Mouse (Mus musculus): ENCODE data around the gene Olfr465-ps1. TPM values are rescaled to one million over a fixed set of nuclear protein-coding genes. Genes with fewer than 3 reads are reported as not detected.
A peak's percentile ranks its signal among the peaks of the same experiment; 100 is the strongest.

Olfr465-ps1 gene
- polyA plus RNA-seq, 1 experiment from 2014 or later = not detected

DNA sequence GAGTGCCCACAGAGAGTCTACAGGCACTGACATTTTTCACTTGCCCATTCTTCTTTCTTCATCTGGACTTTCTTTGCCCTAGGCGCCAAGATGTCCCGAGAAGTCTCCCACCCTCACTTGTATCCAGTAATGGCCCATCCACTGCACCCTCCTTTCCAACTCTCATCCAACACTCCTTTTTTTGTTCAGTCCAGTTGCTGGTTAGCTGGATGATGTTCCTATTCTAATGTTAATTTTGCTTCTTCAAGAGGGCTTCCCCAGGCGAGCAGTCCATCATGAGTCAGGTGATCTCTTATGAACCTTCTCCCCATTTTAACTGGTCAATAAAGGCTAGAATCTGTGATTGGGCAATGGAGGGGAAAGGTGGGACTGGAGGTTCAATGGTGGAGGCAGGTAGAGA is 36.2 kb downstream of the Olfr465-ps1 start:
- H3K4me2 ChIP-seq = no peak overlapping the region
- H3K9ac ChIP-seq = no peak overlapping the region
- no peak overlapping the region for H3K27ac ChIP-seq
- ATAC-seq (replicated peaks; ENCODE audit: low FRiP score) = no peak
- 93% methylated on average over 3 of the region's 3 CpGs for WGBS
- H3K9me3 ChIP-seq (replicated peaks) = no peaks in the 10 kb centered on the region
- peaks cover 5% of the 10 kb centered on the region; the same call in 1 of the 2 replicates for H3K4me1 ChIP-seq
- no peaks in the 10 kb centered on the region for H3K36me3 ChIP-seq
- H3K27me3 ChIP-seq = no peaks in the 10 kb centered on the region
- no peak overlapping the region for H3K4me3 ChIP-seq (replicated peaks)

GRCm38 (mm10) chr13:65175734-65176471 is 38.0 kb downstream of the Olfr465-ps1 start:
- H3K9ac ChIP-seq = no peak overlapping the region
- H3K27ac ChIP-seq = no peak overlapping the region
- no peaks in the 10 kb centered on the region for H3K27me3 ChIP-seq
- peak overlapping the region; percentile 65 for H3K4me2 ChIP-seq
- ATAC-seq (replicated peaks; ENCODE audit: low FRiP score) = peak; percentile 70
- 21% methylated on average over 46 of the region's 46 CpGs for WGBS
- peak overlapping the region; percentile 31 for H3K4me3 ChIP-seq (replicated peaks)
- peaks cover 5% of the 10 kb centered on the region; the same call in 1 of the 2 replicates for H3K4me1 ChIP-seq
- H3K9me3 ChIP-seq (replicated peaks) = no peaks in the 10 kb centered on the region
- H3K36me3 ChIP-seq = no peaks in the 10 kb centered on the region

GRCm38 (mm10) chr13:65176472-65177091 is 38.7 kb downstream of the Olfr465-ps1 start:
- peaks cover 5% of the 10 kb centered on the region; the same call in 1 of the 2 replicates for H3K4me1 ChIP-seq
- no peaks in the 10 kb centered on the region for H3K36me3 ChIP-seq
- H3K4me2 ChIP-seq = no peak overlapping the region
- ATAC-seq (replicated peaks; ENCODE audit: low FRiP score) = peak; percentile 43
- H3K4me3 ChIP-seq (replicated peaks) = no peak overlapping the region
- no peaks in the 10 kb centered on the region for H3K27me3 ChIP-seq
- no peak overlapping the region for H3K27ac ChIP-seq
- WGBS = 60% methylated on average over 15 of the region's 15 CpGs
- H3K9me3 ChIP-seq (replicated peaks) = no peaks in the 10 kb centered on the region
- no peak overlapping the region for H3K9ac ChIP-seq

Other genes starting within 250 kb of the Olfr465-ps1 start
- gene Cntnap3, start 234.1 kb upstream of the Olfr465-ps1 start, polyA plus RNA-seq (2015; fragmentation: Nextera tagmentation; extraction: Ambion mirVana) = 0.15 and 0.21 TPM in 2 replicates
- gene Spata31, start 220.7 kb upstream of the Olfr465-ps1 start, polyA plus RNA-seq (2015; fragmentation: Nextera tagmentation; extraction: Ambion mirVana) = not detected in 2 replicates
- not detected in 2 replicates for gene Spata31d1c, start 105.0 kb upstream of the Olfr465-ps1 start, polyA plus RNA-seq (2015; fragmentation: Nextera tagmentation; extraction: Ambion mirVana)
- not detected in 2 replicates for gene Prss47, start 85.3 kb upstream of the Olfr465-ps1 start, polyA plus RNA-seq (2015; fragmentation: Nextera tagmentation; extraction: Ambion mirVana)
- 54.5 and 55.7 TPM in 2 replicates for gene Mfsd14b, start 25.1 kb upstream of the Olfr465-ps1 start, polyA plus RNA-seq (2015; fragmentation: Nextera tagmentation; extraction: Ambion mirVana)
- not detected in 2 replicates for gene Olfr466, start 12.2 kb downstream of the Olfr465-ps1 start, polyA plus RNA-seq (2015; fragmentation: Nextera tagmentation; extraction: Ambion mirVana)
- gene Nlrp4f, start 67.9 kb downstream of the Olfr465-ps1 start, polyA plus RNA-seq (2015; fragmentation: Nextera tagmentation; extraction: Ambion mirVana) = not detected in 2 replicates
- gene Gm10775, start 121.5 kb downstream of the Olfr465-ps1 start, polyA plus RNA-seq (2015; fragmentation: Nextera tagmentation; extraction: Ambion mirVana) = not detected in 2 replicates
- gene Zfp369, start 140.7 kb downstream of the Olfr465-ps1 start, polyA plus RNA-seq (2015; fragmentation: Nextera tagmentation; extraction: Ambion mirVana) = 10.4 and 11.0 TPM in 2 replicates